Mouse (Mus musculus) liver, adult 2 months (tissue): ENCODE results near the gene Tcea2.

Experiments used
- CTCF ChIP-seq: fragments of 200-500 bp; IDR thresholded peaks from 2 replicates; pipeline ENCODE4 v1.5.1; 2011; ENCODE audit warnings: low read depth, low read length, control low read depth
- POLR2A ChIP-seq: fragments of 200-500 bp; IDR thresholded peaks from 2 replicates; pipeline ENCODE4 v1.6.1; 2011; ENCODE audit warnings: low read length, control low read depth; ENCODE audit not compliant: insufficient read depth; ENCODE audit errors: extremely low read depth

- TF ChIP-seq POLR2A (no peak), CTCF (no peak)
Measured at GRCm38 (mm10) chr2:181695776-181696175, 15.7 kb downstream of the Tcea2 start.
